Mouse (Mus musculus) kidney, embryonic 16.5 days (tissue): ENCODE data around the gene Snapc3. TPM values are rescaled to one million over a fixed set of nuclear protein-coding genes. Genes with fewer than 3 reads are reported as not detected.

Source experiments
- ATAC-seq: fragments of 200-750 bp; cut with Nextera tagmentation; 2 replicates; pipeline ENCODE4 v1.8.0; 2017; ENCODE audit warnings: moderate TSS enrichment; ENCODE audit not compliant: low FRiP score, low TSS enrichment
- H3K27ac ChIP-seq: fragments of 300-500 bp; sonication (generic); 2 replicates; pipeline ENCODE4 v1.5.1; 2014; ENCODE audit warnings: low read length
- H3K27me3 ChIP-seq: fragments of 300-500 bp; sonication (generic); 2 replicates; pipeline ENCODE4 v1.6.1; 2014; ENCODE audit warnings: low read length, control low read depth, mixed read lengths; ENCODE audit not compliant: insufficient read depth
- H3K36me3 ChIP-seq: fragments of 300-500 bp; sonication (generic); 2 replicates; pipeline ENCODE4 v1.6.1; 2014; ENCODE audit warnings: low read length, control low read depth, mixed read lengths; ENCODE audit not compliant: insufficient read depth
- H3K4me1 ChIP-seq: fragments of 300-500 bp; sonication (generic); 2 replicates; pipeline ENCODE4 v1.6.1; 2014; ENCODE audit warnings: low read length, control low read depth, mixed read lengths; ENCODE audit not compliant: insufficient read depth
- H3K4me2 ChIP-seq: fragments of 300-500 bp; sonication (generic); replicated peaks from 2 replicates; pipeline ENCODE4 v1.6.1; 2014; ENCODE audit warnings: low read depth, low read length
- H3K4me3 ChIP-seq: fragments of 300-500 bp; sonication (generic); 2 replicates; pipeline ENCODE4 v1.5.1; 2014; ENCODE audit warnings: mild to moderate bottlenecking, low read length
- H3K9ac ChIP-seq: fragments of 300-500 bp; sonication (generic); replicated peaks from 2 replicates; pipeline ENCODE4 v1.6.1; 2014; ENCODE audit warnings: low read length
- H3K9me3 ChIP-seq: fragments of 300-500 bp; sonication (generic); 2 replicates; pipeline ENCODE4 v1.6.1; 2016; ENCODE audit warnings: low read length, control low read depth
- WGBS: fragments of 180-500 bp; shearing (Covaris S2); extraction: QIAGEN DNeasy Blood & Tissue Kit; methylation state at CpG from one replicate; pipeline ENCODE4 v1.1.7; 2014; 5-methylcytosine and 5-hydroxymethylcytosine counted together
- polyA plus RNA-seq: library from polyadenylated mRNA; unstranded; fragments of >200 nt; fragmentation: Nextera tagmentation; extraction: Ambion mirVana; gene quantifications from 2 replicates; pipeline ENCODE4 v1.2.1, GENCODE M21; 2015

Gene Snapc3
- polyA plus RNA-seq, 1 experiment from 2014 or later: 43.9 TPM

GRCm38 (mm10) chr4:83391956-83392355 is 25.6 kb upstream of the Snapc3 start:
- ATAC-seq: no peak
- no peaks in the 10 kb centered on the region for H3K27me3 ChIP-seq
- H3K4me2 ChIP-seq: no peak overlapping the region
- H3K9me3 ChIP-seq: no peaks in the 10 kb centered on the region
- no peak overlapping the region for H3K27ac ChIP-seq
- 45% methylated on average over 3 of the region's 3 CpGs for WGBS
- H3K4me1 ChIP-seq: no peaks in the 10 kb centered on the region
- H3K36me3 ChIP-seq: no peaks in the 10 kb centered on the region
- H3K4me3 ChIP-seq: no peak overlapping the region
- no peak overlapping the region for H3K9ac ChIP-seq

GRCm38 (mm10) chr4:83393733-83394132 is 23.8 kb upstream of the Snapc3 start:
- Histone ChIP-seq H3K4me3 (no peak overlapping the region), H3K4me1 (no peaks in the 10 kb centered on the region), H3K4me2 (no peak overlapping the region), H3K9me3 (no peaks in the 10 kb centered on the region), H3K36me3 (no peaks in the 10 kb centered on the region), H3K27me3 (no peaks in the 10 kb centered on the region), H3K27ac (no peak overlapping the region), H3K9ac (no peak overlapping the region)
- 80% methylated on average over 1 of the region's 1 CpGs for WGBS
- no peak for ATAC-seq

GRCm38 (mm10) chr4:83396346-83396745 is 21.2 kb upstream of the Snapc3 start:
- Histone ChIP-seq H3K4me1 (no peaks in the 10 kb centered on the region), H3K27ac (no peak overlapping the region), H3K4me2 (no peak overlapping the region), H3K9ac (no peak overlapping the region), H3K36me3 (no peaks in the 10 kb centered on the region), H3K9me3 (no peaks in the 10 kb centered on the region), H3K4me3 (no peak overlapping the region), H3K27me3 (no peaks in the 10 kb centered on the region)
- ATAC-seq: no peak
- 94% methylated on average over 4 of the region's 4 CpGs for WGBS

- Histone ChIP-seq H3K36me3 (no peaks in the 10 kb centered on the region), H3K9me3 (no peaks in the 10 kb centered on the region), H3K27ac (no peak overlapping the region), H3K27me3 (no peaks in the 10 kb centered on the region), H3K4me3 (no peak overlapping the region), H3K4me2 (no peak overlapping the region), H3K4me1 (no peaks in the 10 kb centered on the region), H3K9ac (no peak overlapping the region)
- whole genome bisulfite sequencing: 69% methylated on average over 9 of the region's 9 CpGs
- ATAC-seq: no peak
Observed at GRCm38 (mm10) chr4:83396996-83397770, 20.3 kb upstream of the Snapc3 start.

- H3K9ac ChIP-seq: no peak overlapping the region
- ATAC-seq: no peak
- H3K4me1 ChIP-seq: no peaks in the 10 kb centered on the region
- peaks cover 8% of the 10 kb centered on the region for H3K9me3 ChIP-seq
- no peak overlapping the region for H3K4me2 ChIP-seq
- no peaks in the 10 kb centered on the region for H3K36me3 ChIP-seq
- 86% methylated on average over 2 of the region's 2 CpGs for WGBS
- no peak overlapping the region for H3K4me3 ChIP-seq
- H3K27ac ChIP-seq: no peak overlapping the region
- no peaks in the 10 kb centered on the region for H3K27me3 ChIP-seq
Observed at GRCm38 (mm10) chr4:83398527-83398926, 19.0 kb upstream of the Snapc3 start.

GRCm38 (mm10) chr4:83400691-83401595 is 16.6 kb upstream of the Snapc3 start:
- Histone ChIP-seq H3K4me3 (no peak overlapping the region), H3K4me1 (no peaks in the 10 kb centered on the region), H3K27me3 (no peaks in the 10 kb centered on the region), H3K27ac (no peak overlapping the region), H3K36me3 (no peaks in the 10 kb centered on the region), H3K9me3 (peaks cover 10% of the 10 kb centered on the region), H3K9ac (no peak overlapping the region), H3K4me2 (no peak overlapping the region)
- WGBS: 82% methylated on average over 7 of the region's 7 CpGs
- no peak for ATAC-seq

- ATAC-seq: no peak
- no peaks in the 10 kb centered on the region for H3K4me1 ChIP-seq
- no peak overlapping the region for H3K4me2 ChIP-seq
- no peak overlapping the region for H3K4me3 ChIP-seq
- H3K27ac ChIP-seq: no peak overlapping the region
- H3K36me3 ChIP-seq: no peaks in the 10 kb centered on the region
- no peaks in the 10 kb centered on the region for H3K27me3 ChIP-seq
- H3K9ac ChIP-seq: no peak overlapping the region
- peaks cover 10% of the 10 kb centered on the region for H3K9me3 ChIP-seq
Observed at GRCm38 (mm10) chr4:83401712-83402111, 15.8 kb upstream of the Snapc3 start.

- Histone ChIP-seq H3K36me3 (0 out of 2 replicates have a peak, but pooled peaks cover 3% of the 10 kb centered on the region), H3K4me3 (no peak overlapping the region), H3K27me3 (no peaks in the 10 kb centered on the region), H3K9me3 (peaks cover 25% of the 10 kb centered on the region), H3K27ac (no peak overlapping the region), H3K4me1 (no peaks in the 10 kb centered on the region), H3K4me2 (no peak overlapping the region), H3K9ac (no peak overlapping the region)
- 85% methylated on average over 6 of the region's 6 CpGs for WGBS
- ATAC-seq: no peak
Observed at GRCm38 (mm10) chr4:83407688-83408087, 9.8 kb upstream of the Snapc3 start.

- Histone ChIP-seq H3K36me3 (0 out of 2 replicates have a peak, but pooled peaks cover 3% of the 10 kb centered on the region), H3K4me3 (no peak overlapping the region), H3K9ac (no peak overlapping the region), H3K4me1 (no peaks in the 10 kb centered on the region), H3K27ac (no peak overlapping the region), H3K9me3 (peaks cover 15% of the 10 kb centered on the region), H3K27me3 (no peaks in the 10 kb centered on the region), H3K4me2 (no peak overlapping the region)
- WGBS: 97% methylated on average over 4 of the region's 4 CpGs
- ATAC-seq: no peak
Observed at GRCm38 (mm10) chr4:83409867-83410505, 7.5 kb upstream of the Snapc3 start.
